Mouse (Mus musculus): ENCODE results near the gene Dpp6.

DNA sequence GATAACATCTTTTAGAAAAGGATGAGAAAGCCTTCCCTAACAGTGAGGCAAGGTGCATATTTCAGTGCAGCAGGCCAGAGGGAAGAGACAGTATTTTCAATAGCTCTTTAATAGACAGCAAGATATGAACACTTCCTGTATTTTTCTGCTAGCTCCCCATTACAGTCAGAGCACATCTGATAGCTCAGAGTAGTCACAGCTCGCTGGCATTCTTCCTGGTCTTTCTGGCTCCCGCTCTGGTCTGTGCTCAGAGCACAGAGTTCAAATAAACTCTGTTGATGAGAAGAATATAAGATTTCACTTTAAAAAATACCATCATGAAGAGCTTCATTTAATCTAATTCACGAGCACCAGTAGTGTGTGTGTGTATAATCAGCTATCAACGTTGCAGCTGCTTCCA, 249.8 kb downstream of the Dpp6 start:
- TF ChIP-seq POLR2A (IDR thresholded peaks at IDR 0.05; ENCODE audit: borderline replicate concordance, control insufficient read depth, low read depth, low read length), result no peak
- TF ChIP-seq CTCF (IDR thresholded peaks at IDR 0.05; ENCODE audit: control insufficient read depth, insufficient read depth, low read length), result no peak

Measured in bone marrow, adult 2 months (tissue).